Mouse (Mus musculus) kidney, adult 9 months (tissue): ENCODE measurements around the gene Eif4g3.

ENCODE experiments used
- DNase-seq: peaks from one replicate; pipeline ENCODE4 v3.0.0; 2022

Gene Eif4g3

GRCm38 (mm10) chr4:138031828-138032227 is 39.0 kb downstream of the Eif4g3 start:
- DNase-seq, result no peak

- DNase-seq, result no peak
Measured at GRCm38 (mm10) chr4:138033871-138034270, 41.0 kb downstream of the Eif4g3 start.

GRCm38 (mm10) chr4:138035435-138036120 is 42.8 kb downstream of the Eif4g3 start:
- DNase-seq, result no peak

- DNase-seq, result no peak
Measured at GRCm38 (mm10) chr4:138037110-138037509, 44.3 kb downstream of the Eif4g3 start.

GRCm38 (mm10) chr4:138037896-138038295 is 45.1 kb downstream of the Eif4g3 start:
- no peak for DNase-seq

- DNase-seq, result peak; percentile 54
Measured at GRCm38 (mm10) chr4:138038365-138039274, 45.8 kb downstream of the Eif4g3 start.

GRCm38 (mm10) chr4:138039275-138039651 is 46.4 kb downstream of the Eif4g3 start:
- no peak for DNase-seq

GRCm38 (mm10) chr4:138040589-138040988 is 47.8 kb downstream of the Eif4g3 start:
- DNase-seq, result no peak

- no peak for DNase-seq
Measured at GRCm38 (mm10) chr4:138041566-138042256, 48.9 kb downstream of the Eif4g3 start.

- DNase-seq, result no peak
Measured at GRCm38 (mm10) chr4:138042257-138042589, 49.4 kb downstream of the Eif4g3 start.

- no peak for DNase-seq
Measured at GRCm38 (mm10) chr4:138042625-138043024, 49.8 kb downstream of the Eif4g3 start.

- DNase-seq, result peak; percentile 91
Measured at GRCm38 (mm10) chr4:138044841-138045500, 52.1 kb downstream of the Eif4g3 start.

GRCm38 (mm10) chr4:138045809-138046208 is 53.0 kb downstream of the Eif4g3 start:
- no peak for DNase-seq

GRCm38 (mm10) chr4:138046371-138046770 is 53.5 kb downstream of the Eif4g3 start:
- DNase-seq, result no peak

- no peak for DNase-seq
Measured at GRCm38 (mm10) chr4:138049547-138049946, 56.7 kb downstream of the Eif4g3 start.

GRCm38 (mm10) chr4:138051488-138051887 is 58.7 kb downstream of the Eif4g3 start:
- no peak for DNase-seq

GRCm38 (mm10) chr4:138056658-138057057 is 63.8 kb downstream of the Eif4g3 start:
- DNase-seq, result peak; percentile 54

GRCm38 (mm10) chr4:138057196-138057754 is 64.5 kb downstream of the Eif4g3 start:
- peak; percentile 77 for DNase-seq

- peak; percentile 45 for DNase-seq
Measured at GRCm38 (mm10) chr4:138061161-138061560, 68.3 kb downstream of the Eif4g3 start.

GRCm38 (mm10) chr4:138063372-138064265 is 70.8 kb downstream of the Eif4g3 start:
- DNase-seq, result no peak

- peak; percentile 68 for DNase-seq
Measured at GRCm38 (mm10) chr4:138064882-138065592, 72.2 kb downstream of the Eif4g3 start.
